Mouse (Mus musculus): ENCODE results near the gene Syk. TPM values are rescaled to one million over a fixed set of nuclear protein-coding genes. Genes with fewer than 3 reads are reported as not detected.
A peak's percentile ranks its signal among the peaks of the same experiment; 100 is the strongest.

The Syk gene
- total and polyA plus RNA-seq, 2 experiments from 2014 or later: 0.91 to 3.1 TPM

DNA sequence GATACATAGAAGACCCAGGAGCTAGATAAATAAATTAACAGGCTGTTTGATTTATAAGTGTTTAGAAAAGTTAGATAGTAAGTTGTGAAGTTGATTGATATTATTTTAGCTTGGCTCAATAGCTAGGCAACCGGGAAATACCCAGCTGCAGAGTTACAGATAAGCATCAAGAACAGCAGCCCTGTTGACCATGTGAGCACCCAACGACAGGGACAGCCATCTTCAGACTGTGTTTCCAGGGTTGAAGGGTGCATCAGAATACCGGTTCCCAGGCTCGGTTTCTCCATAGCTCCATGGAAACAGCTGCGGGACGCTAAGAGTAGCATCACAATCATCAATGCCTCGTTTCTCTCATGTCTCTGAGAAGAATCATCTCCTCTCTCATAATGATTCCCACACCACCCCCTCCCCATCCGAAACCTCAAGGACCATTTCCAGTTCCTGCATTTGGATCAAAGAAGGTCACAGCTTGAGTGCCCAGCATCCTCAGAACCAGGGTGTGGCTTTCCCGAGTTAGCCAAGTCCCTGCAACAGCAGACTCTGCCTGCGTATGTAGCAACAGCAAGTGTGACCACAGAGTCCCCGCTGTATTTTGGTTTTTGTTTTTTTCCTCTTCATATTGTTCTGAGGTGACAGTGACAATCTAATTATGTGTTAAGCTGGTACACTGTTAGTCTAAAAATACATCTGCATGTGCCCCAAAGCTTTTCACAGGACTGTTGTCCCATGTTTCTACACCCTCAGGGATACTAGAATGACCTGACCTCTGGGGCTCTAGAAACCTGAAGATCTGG is 11.2 kb upstream of the Syk start:
- no peak for TF ChIP-seq CTCF (IDR thresholded peaks at IDR 0.05)
- ATAC-seq (ENCODE audit: low FRiP score): no peak
- no peak for DNase-seq (ENCODE audit: low spot score)
- Histone ChIP-seq H3K4me2 (ENCODE audit: low read depth, low read length, poor library complexity, severe bottlenecking) (no peak overlapping the region), H3K27me3 (ENCODE audit: insufficient read depth, low read length) (no peaks in the 10 kb centered on the region), H3K9ac (replicated peaks; ENCODE audit: low read length, poor library complexity, severe bottlenecking) (no peak overlapping the region), H3K9me3 (ENCODE audit: low read length) (no peaks in the 10 kb centered on the region), H3K27ac (ENCODE audit: low read depth, low read length) (no peak overlapping the region), H3K36me3 (ENCODE audit: insufficient read depth, low read length) (no peaks in the 10 kb centered on the region), H3K4me1 (ENCODE audit: insufficient read depth, low read length) (no peaks in the 10 kb centered on the region), H3K4me3 (ENCODE audit: low read depth, low read length) (no peak overlapping the region)
- WGBS: 83% methylated on average over 11 of the region's 11 CpGs

- DNase-seq (ENCODE audit: low spot score): no peak
- Histone ChIP-seq H3K9me3 (ENCODE audit: low read length) (no peaks in the 10 kb centered on the region), H3K27ac (ENCODE audit: low read depth, low read length) (no peak overlapping the region), H3K4me2 (ENCODE audit: low read depth, low read length, poor library complexity, severe bottlenecking) (no peak overlapping the region), H3K4me1 (ENCODE audit: insufficient read depth, low read length) (no peaks in the 10 kb centered on the region), H3K36me3 (ENCODE audit: insufficient read depth, low read length) (no peaks in the 10 kb centered on the region), H3K27me3 (ENCODE audit: insufficient read depth, low read length) (no peaks in the 10 kb centered on the region), H3K4me3 (ENCODE audit: low read depth, low read length) (no peak overlapping the region), H3K9ac (replicated peaks; ENCODE audit: low read length, poor library complexity, severe bottlenecking) (no peak overlapping the region)
- no peak for ATAC-seq (ENCODE audit: low FRiP score)
- WGBS: 78% methylated on average over 9 of the region's 9 CpGs
- TF ChIP-seq CTCF (IDR thresholded peaks at IDR 0.05): no peak
Measured at GRCm38 (mm10) chr13:52572451-52573446, 10.2 kb upstream of the Syk start.

DNA sequence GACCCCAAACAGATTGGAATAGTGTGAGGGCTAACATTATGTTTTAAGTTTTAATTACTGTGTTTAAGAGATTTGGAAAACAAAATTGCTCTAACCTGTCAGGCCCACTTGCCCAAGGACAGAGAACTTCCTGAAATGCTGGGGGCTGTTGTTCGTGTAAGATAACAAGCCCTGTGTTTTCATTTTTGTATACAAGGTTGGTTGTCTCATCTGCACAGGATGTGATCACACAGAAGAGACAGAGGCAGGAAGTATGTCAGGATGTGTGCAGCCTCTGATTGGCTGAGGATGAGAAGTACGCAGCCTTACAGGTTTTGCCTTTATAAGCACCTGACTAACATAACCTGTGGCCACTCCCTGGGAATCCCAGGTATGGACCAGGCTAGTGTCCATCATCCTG is 8.7 kb upstream of the Syk start:
- 87% methylated on average over 2 of the region's 2 CpGs for WGBS
- Histone ChIP-seq H3K36me3 (ENCODE audit: insufficient read depth, low read length) (no peaks in the 10 kb centered on the region), H3K4me1 (ENCODE audit: insufficient read depth, low read length) (0 out of 2 replicates have a peak, but pooled peaks cover 2% of the 10 kb centered on the region)

GRCm38 (mm10) chr13:52575483-52575882 is 7.5 kb upstream of the Syk start:
- DNase-seq (ENCODE audit: low spot score): no peak
- H3K27me3 ChIP-seq (ENCODE audit: insufficient read depth, low read length): no peaks in the 10 kb centered on the region
- no peak overlapping the region for H3K27ac ChIP-seq (ENCODE audit: low read depth, low read length)
- no peak for TF ChIP-seq CTCF (IDR thresholded peaks at IDR 0.05)
- no peak for ATAC-seq (ENCODE audit: low FRiP score)
- no peak overlapping the region for H3K4me3 ChIP-seq (ENCODE audit: low read depth, low read length)
- H3K4me2 ChIP-seq (ENCODE audit: low read depth, low read length, poor library complexity, severe bottlenecking): no peak overlapping the region
- H3K9me3 ChIP-seq (ENCODE audit: low read length): no peaks in the 10 kb centered on the region
- no peak overlapping the region for H3K9ac ChIP-seq (replicated peaks; ENCODE audit: low read length, poor library complexity, severe bottlenecking)
- H3K36me3 ChIP-seq (ENCODE audit: insufficient read depth, low read length): no peaks in the 10 kb centered on the region
- 0 out of 2 replicates have a peak, but pooled peaks cover 2% of the 10 kb centered on the region for H3K4me1 ChIP-seq (ENCODE audit: insufficient read depth, low read length)
- WGBS: 82% methylated on average over 6 of the region's 6 CpGs

More for the DNA sequence above, 8.7 kb upstream of the Syk start:
- ATAC-seq (ENCODE audit: low FRiP score) (no peak), DNase-seq (ENCODE audit: low spot score) (no peak)
- Histone ChIP-seq H3K4me2 (ENCODE audit: low read depth, low read length, poor library complexity, severe bottlenecking) (no peak overlapping the region), H3K9ac (replicated peaks; ENCODE audit: low read length, poor library complexity, severe bottlenecking) (no peak overlapping the region), H3K9me3 (ENCODE audit: low read length) (no peaks in the 10 kb centered on the region), H3K27ac (ENCODE audit: low read depth, low read length) (no peak overlapping the region), H3K4me3 (ENCODE audit: low read depth, low read length) (no peak overlapping the region), H3K27me3 (ENCODE audit: insufficient read depth, low read length) (no peaks in the 10 kb centered on the region)
- no peak for TF ChIP-seq CTCF (IDR thresholded peaks at IDR 0.05)

DNA sequence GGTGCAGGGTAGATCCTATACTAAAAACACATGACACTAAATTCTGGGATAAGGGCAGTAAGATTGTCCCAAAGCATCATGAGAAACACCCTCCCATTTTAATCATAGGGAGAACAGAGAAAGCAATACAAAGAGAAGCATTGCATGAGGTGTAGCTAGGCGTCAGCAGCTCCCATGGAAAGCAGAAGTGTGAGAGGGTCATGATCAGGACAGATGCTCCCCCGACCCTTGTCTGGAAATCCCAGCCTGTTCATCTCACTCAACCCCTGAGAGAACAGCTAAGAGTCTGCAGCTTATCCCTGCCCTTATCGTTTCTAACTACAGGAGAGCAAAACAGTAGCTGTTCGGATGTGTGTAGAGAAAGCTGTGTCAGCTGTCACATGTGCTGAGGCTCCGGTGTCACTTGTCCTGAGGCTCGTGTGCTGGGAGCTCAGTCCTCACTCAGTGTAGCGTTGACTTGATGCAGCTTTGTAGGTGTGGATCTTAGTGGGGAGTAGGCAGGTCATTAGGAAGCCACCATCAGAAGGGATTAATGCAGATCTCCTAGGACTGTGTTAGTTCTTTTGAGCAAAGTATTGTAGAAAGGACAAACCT is 6.9 kb upstream of the Syk start:
- Histone ChIP-seq H3K4me3 (ENCODE audit: low read depth, low read length) (no peak overlapping the region), H3K9me3 (ENCODE audit: low read length) (no peaks in the 10 kb centered on the region), H3K27ac (ENCODE audit: low read depth, low read length) (no peak overlapping the region), H3K4me1 (ENCODE audit: insufficient read depth, low read length) (0 out of 2 replicates have a peak, but pooled peaks cover 2% of the 10 kb centered on the region), H3K9ac (replicated peaks; ENCODE audit: low read length, poor library complexity, severe bottlenecking) (no peak overlapping the region), H3K4me2 (ENCODE audit: low read depth, low read length, poor library complexity, severe bottlenecking) (no peak overlapping the region), H3K27me3 (ENCODE audit: insufficient read depth, low read length) (no peaks in the 10 kb centered on the region), H3K36me3 (ENCODE audit: insufficient read depth, low read length) (no peaks in the 10 kb centered on the region)
- 63% methylated on average over 7 of the region's 7 CpGs for WGBS
- no peak for TF ChIP-seq CTCF (IDR thresholded peaks at IDR 0.05)
- DNase-seq (ENCODE audit: low spot score) (no peak), ATAC-seq (ENCODE audit: low FRiP score) (0 out of 2 replicates have a peak, but pooled peaks have one; percentile 34)

All from midbrain, postnatal 0 days (tissue).